Mouse (Mus musculus): ENCODE data around the gene Nudcd3.

DNA sequence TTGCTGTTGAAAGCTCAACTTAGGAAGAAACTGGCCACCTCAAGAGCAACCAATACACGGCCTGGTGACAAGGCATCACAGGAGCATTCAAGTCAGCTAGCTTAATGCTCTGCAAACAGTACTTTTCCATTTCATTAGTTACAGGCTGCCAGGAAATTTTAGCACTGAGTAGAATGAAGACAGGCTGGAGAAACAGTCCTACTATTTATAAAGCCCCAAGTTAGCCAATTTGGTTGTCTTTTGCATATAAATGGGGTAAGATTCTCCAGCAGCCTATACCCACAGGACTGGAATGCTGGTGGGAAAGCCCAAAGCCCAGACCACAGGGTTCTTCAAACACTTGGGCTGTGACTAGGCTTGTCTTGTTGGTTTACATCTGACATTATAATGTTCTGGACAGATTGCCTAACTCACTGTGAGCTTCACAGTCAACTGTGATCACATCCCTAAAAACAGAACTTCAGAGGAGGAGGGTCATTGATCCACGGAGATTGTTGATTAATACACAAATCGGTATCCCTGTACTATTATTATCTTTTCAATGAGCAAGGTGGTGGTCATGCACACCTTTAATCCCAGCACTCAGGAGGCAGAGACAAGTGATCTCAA is 39.4 kb downstream of the Nudcd3 start:
- TF ChIP-seq GATA1 (IDR thresholded peaks at IDR 0.05; ENCODE audit: borderline replicate concordance, low read length) (no peak), FLI1 (IDR thresholded peaks at IDR 0.05; ENCODE audit: low read length) (no peak)

All from megakaryocyte, embryonic 14.5 days (primary cell).